Mouse (Mus musculus) common myeloid progenitor, adult 5-6 weeks (primary cell): ENCODE measurements at regions not wholly inside any gene's neighbourhood (a gene's known extent, or its start where the extent isn't known, plus 50 kb on each side); places are given as distances from the start of the nearest gene placed in this dataset.

ENCODE experiments used
- ATAC-seq: replicated peaks from 2 replicates; pipeline ENCODE4 v1.8.0; 2016; ENCODE audit warnings: low read depth, mild to moderate bottlenecking, moderate TSS enrichment, inconsistent platforms; ENCODE audit not compliant: poor library complexity, severe bottlenecking

DNA sequence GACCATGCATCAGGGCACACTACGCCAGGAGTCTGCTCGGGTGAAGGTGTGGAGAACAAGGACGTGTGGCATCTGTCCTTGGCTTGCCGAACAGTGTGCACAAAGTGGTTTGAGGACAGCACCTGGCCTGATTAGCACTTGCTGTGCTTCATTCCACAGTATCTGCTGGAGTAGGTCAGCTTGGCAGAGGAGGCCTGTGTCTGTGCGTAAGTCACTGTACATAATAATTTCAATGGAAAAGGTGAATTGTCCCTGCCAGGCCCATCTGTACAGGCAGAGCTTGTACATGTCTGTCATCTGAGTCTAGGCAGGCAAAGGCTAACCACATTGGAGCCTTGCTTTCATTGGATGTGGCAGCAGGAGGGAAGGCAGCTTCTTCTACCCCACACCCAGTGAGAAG lies 979.5 kb upstream of the Car8 start:
- ATAC-seq = no peak

DNA sequence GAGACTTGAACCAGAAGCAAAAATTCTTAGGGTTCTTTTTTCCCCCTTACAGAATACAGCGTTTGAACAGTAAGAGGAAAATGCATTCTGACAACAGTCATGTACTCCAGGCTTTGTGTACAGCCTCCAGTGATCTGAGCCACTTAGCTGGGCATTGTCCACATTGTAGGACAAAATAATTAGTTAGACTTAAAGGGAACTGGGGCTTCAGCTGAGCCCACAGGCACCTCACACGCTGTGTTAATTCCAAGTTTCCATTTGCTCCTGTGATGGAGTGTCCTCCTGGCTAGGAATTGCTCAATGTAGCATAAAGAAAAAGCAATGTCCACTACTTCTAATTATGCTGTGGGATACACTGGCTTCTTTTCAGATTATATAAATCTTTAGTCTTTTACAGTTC lies 969.8 kb upstream of the Car8 start:
- ATAC-seq = no peak

DNA sequence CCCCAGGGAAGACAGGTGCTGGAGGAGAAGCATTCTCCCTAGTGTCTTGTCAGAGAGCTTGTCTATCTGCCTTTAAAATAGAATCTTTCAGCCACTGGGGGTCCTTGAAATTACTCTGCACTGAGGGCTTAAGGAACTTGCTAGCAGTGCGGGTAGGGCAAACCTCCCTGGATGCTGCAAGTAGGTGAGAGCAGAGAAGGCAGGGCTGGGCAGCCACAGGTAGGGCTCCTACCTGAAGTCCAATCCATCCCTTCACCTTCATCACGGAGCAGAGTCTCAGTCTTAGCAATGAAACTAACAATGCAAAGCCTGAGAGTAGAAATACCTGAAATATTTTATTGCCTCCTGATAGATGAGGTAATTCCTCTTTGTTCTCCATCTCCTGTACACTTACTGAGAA lies 961.2 kb upstream of the Car8 start:
- ATAC-seq = no peak

DNA sequence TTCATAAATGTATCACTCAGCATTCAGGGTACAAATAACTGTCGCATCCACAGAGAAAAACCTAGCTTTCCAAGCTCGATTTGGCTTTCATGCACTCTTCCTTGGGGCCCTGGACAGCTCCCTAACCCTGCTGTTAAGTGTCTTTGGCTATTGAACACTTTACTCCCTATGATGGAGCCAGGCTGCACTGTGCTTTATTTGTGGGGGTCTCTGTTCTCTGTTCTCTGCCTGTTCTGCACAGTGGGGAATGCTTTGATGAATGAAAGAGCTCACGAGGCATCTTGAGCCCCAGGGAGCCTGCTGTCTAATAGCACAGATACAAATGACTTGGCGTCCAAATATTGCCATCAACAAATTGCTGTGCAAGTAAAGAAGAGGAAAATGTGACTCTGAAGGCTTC lies 957.6 kb upstream of the Car8 start:
- ATAC-seq = no peak

DNA sequence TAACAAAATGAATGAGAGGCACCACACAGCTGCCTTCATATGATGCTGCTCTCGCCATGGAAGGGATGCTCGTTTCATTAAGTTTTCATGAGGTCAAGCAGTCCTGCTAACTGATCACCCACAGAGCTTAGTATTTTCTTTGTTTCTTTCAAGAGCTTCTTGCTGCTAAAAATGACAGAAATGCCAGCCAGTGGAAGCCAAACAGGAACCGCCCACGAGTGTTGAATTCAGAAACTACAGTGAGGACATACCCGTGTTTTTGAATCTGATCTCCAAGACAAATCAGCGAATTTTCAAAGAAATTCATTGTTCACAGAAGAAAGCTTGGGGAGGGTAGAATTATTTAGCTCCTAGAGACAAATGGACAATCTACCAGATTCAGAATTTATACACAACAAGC lies 954.3 kb upstream of the Car8 start:
- ATAC-seq = no peak

DNA sequence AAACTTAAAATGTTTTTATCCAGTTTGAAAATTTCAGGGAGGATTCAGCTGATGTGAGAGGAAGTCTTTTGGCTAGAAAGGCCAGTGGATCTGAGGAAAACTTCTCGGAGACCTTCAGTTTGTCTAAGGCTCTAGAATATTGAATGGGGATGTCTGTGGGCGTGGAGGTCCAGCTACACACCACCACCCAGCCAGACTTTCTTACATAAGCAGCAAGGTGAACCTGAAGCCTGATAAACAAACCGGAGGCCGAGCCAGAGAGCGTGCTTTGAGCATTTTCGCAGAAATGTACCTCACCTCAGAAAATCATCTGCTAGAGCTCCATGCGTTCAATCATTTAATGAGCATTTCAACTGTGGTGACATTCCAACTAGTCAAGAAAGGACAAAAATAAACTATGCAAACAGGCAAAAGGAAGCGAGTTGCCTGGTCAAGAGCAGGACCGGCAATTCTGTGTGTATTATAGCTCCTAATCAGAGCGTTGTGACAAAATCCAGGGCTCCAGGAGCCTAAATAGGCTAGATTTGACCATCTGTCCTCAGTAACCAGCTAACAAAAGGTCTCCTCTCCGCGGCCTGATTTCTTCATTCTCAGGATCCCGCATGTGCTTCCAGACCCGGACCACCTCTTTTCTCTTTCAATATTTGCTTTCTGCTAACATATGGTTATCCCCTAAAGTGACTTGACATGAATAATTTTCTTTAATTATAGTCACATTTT lies 946.5 kb upstream of the Car8 start:
- no peak for ATAC-seq

DNA sequence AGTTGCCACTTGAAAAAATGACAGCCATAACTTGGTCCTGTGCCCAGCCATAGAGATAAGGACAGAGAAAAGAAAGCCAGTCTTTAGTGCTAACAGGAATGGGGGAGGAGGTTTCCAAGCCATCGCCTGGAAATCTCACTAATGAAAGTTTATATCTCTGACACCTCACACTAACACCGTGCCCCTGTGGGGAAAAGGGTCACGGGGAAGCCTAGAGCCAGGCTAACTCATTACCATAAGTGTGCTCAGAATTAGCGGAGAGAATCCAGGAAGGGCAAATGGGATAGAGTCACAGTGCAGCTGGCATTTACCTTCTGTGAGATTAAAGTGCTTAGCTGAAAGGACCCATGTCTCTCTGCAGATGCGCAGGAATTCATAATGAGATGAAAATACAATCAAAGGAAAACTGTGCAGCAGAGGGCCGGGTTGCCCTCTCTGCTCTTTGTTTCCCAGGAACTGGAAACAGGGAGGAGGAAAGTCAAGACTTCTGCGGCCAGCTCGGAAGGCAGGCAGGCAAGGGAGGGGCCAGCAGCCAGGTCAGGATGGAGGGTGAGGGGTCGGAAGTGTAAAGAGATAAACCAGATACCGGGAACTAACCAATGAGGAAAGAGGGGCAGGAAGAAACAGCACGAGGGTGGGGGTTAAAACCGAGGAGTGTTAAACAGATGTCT lies 945.7 kb upstream of the Car8 start:
- ATAC-seq = peak; percentile 83

DNA sequence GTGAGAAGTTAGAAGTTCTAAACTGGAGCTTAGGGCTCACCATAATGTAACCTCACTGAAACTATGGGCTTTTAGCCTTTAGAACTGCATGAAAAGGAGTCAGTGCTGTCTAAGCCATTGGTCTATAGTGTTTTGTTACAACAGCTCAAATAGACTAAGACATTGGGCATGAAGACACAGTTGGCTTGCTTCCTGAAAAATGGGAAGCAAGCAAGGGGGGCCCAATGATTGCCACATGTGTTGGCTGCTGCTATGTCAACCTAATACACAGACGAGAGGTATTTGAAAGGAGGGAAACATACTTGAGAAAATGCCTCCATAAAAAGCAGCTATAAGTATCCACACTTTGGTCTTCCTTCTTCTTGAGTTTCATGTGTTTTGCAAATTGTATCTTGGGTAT lies 935.5 kb upstream of the Car8 start:
- no peak for ATAC-seq

DNA sequence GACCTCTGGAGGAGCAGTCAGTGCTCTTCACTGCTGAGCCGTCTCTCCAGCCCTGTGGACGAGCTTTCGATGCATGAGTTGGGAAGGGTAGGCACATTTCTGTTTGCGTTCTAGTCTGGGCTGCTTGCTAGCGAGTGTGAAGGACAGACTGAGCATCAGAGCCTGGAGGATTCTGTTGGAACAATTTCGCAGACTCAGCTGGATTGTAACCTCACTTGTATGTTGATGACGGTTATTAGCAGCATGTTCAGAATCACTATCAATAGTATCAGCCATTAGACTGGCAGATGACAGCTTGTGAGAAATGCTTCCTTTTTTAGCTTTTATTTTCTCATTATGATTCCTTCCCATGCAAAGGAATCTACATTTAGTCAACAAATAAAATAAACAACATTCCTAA lies 923.5 kb upstream of the Car8 start:
- ATAC-seq = no peak

DNA sequence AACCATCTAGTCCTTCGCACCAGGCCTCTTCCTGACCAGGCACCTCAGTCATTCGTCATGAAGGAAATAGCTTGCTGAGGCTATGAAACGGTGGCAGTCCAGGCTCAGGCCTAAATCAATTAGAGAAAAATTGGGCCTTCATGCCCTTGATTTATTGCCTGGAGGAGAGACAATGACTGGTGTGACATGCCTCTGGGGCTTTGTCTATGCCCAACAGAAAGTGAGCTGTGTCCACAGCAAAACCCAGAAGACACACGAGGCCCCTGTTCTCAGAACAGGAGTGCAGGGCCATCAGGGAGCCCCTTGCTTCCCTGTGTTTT lies 922.9 kb upstream of the Car8 start:
- ATAC-seq = no peak

DNA sequence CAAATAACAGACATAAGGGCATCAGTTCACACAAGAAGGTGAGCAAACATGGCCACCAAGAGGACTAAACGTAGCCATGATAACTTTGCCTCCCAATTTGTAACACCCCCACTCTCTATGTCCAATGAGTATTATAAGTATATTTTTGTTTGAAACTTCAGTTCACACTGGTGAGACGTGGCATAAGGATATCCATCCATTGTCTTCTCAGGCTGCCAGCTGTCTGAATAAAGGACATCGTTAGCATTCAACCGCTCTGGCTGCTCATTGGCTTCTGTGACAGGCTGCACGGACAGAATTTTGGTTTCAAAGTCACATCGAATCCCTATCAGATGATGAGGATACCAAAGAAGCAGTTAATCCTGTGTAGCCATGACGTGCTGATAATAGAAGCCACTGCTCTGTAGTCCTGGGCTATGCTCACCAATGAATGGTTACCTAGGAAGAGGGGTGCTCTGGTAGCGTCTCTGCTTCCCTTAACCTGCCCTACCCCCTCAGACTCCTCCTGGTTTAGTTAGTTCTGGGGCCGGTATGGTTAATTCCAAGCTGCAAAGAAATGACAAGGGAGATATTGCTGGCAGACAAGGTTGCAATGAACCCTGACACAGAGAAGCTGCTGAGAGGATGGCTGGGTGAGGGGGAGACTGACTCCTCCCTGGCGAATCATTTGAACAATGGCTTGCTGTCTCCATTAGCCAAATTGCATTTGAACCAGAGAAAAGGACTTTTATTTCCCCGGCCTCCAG lies 922.4 kb upstream of the Car8 start:
- no peak for ATAC-seq

DNA sequence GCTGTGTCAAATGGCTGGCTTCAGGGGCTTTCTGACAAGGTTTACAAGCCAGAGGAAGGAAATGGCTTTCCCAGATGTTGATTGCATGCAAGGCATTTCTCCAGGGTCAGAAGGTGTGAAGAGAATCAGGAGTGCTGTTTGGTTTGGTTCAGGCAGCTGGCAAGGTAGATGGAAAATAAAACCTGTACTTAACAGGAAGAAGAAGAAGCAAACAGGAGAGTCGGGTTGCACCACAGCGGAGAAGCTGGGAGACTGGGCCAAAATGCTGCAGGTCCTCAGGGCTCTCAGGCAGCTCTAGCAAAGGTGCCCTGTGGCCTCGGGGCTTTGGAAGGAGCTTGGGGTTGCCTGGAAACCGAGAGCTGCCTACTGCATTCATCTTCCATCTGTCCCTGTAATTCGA lies 908.9 kb upstream of the Car8 start:
- no peak for ATAC-seq

DNA sequence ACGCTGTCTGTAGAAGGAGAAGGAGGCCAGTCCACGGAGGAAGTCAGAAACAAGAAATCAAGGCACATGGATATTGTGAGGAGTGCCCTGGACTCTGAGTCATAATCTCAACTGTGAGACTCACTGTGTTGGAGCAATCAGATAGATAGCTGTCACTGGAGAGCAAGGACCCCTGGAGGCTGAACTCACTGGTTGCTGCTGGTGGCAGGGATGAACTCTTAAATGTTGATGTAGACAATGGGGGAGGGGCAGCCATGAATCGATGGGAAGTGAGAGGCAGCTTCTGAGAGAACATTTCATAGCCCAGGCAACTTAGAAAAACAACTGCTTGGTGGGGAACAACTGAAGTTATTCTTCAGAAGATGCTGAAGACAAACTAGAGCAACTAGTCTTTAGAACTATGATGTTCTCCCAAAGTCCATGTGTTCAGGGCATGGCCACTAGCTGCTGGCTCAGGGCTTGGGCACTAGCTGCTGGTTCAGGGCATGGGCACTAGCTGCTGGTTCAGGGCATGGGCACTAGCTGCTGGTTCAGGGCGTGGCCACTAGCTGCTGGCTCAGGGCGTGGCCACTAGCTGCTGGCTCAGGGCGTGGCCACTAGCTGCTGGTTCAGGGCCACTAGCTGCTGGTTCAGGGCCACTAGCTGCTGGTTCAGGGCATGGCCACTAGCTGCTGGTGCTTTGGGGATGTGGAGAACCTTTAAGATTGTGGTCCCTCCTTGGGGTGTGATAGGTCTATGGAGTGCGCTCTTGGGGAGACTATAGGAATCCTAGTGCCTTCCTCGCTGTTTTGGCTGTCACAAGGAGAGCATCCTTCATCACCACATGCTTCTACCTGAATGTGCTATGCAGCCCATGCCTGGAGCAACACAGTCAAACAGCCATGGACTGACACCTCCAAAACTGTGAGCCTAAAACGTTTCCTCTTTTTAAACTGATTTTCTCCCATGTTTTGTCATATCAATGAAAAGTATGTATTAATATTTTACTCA lies 905.7 kb upstream of the Car8 start:
- peak; percentile 18; the same call in 1 of the 2 replicates for ATAC-seq

DNA sequence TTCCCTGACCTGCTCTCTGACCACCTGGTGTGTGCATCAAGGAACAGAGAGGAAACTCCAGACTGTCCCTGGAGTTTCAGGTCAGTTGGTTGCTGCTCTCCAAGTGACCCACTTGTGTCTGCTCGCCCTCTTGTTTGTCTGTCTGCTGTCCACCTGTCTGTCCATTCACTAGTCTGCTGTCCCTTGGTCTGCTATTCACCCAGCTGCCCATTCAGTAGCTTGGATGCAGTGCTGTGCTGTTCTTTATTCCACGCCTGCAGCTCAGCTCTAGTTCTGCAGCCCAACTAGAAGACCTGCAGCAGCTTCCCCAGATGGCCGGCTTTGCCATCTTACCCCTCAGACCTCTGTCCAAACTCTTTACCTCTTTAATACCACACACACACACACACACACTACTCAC lies 904.2 kb upstream of the Car8 start:
- no peak for ATAC-seq

DNA sequence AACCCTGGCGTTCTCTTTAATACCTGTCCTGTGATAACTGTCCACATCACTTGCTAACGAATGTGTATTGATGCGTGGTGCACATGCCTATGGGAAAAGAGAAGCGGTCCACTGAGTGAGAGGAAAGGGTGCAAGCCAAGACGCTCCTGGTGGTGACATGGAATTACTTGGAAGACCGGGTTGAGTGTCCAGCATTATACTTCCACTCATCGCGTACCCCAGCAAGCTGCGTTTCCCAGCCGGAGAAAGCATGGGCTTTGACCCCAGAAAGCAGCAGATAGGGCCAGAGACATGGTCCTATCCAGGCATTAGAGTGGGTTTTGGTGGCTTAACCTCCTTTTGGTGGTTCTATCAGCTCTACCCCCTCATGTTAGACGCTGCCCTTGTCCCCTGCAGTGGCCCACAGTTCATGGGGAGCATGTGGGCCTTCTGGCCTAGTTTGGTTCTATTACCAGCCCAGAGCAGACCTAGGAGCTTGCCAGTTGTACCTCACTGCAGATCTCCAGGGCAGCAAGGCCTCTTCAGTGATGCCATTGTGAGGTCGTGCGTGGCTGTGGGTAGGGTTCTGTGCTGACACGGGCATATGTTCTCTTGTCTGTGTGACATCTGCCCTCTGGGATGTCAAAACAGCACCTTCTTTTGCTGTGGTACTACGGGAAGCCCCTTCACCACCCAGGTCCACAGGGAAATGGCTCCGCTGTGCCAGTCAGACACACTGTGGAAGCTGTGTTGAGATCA lies 903.3 kb upstream of the Car8 start:
- no peak for ATAC-seq

DNA sequence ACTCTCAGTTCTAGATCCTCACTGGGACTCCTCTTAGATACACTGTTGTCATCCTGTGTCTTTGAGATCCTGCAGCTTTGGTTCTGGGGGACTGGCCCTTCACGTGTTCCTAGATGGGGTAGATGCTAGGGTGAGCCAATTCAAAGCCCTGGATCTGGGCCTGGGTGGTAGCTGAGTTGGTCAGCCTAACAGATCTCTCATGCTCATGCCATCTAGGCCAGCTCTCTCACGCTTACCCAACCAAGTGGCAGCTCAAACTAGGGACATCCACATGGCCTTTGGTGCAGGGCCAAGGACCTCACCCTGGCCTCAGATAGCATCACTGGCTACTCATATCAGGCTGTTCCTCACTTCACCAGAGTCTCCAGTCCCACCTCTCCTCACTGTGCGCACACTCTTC lies 901.9 kb upstream of the Car8 start:
- ATAC-seq = no peak

DNA sequence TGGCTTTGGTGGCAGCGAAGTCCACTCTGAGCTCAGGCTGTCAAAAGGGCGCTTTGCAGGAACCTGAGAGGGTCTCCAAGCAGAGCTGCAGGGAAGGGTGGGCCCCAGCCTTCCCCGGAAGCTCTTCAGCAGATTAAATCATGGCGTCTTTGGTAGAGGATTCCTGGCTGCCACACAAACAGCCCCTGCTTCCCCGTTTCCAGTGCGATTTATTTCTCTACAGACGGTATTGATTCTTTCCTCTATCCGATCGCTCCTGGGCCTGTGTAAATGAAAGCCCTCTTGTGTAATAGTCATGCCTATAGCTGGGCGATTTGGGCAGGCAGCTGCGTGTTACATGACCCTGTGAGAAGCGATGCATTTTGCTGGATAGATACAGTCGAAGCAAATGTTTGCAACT lies 897.8 kb upstream of the Car8 start:
- no peak for ATAC-seq

DNA sequence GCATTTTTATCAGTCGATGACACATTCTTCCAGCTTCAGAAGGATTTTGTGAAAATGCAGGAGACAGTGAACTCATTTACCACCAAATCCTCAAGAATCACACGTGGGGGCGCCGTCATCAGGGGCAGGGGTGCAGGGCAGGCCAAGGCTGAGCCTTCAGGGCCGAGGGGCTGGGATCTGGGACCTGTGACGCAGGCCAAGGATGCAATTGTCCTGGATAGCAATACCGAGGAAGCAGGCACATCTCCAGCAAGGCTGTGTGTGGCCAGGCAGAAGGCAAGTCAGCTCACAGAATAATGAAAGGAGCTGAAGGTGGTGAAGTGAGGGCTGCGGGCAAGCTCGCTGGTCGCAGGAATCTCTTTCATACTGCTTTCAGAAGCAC lies 897.3 kb upstream of the Car8 start:
- 0 out of 2 replicates have a peak, but pooled peaks have one; percentile 10 for ATAC-seq

DNA sequence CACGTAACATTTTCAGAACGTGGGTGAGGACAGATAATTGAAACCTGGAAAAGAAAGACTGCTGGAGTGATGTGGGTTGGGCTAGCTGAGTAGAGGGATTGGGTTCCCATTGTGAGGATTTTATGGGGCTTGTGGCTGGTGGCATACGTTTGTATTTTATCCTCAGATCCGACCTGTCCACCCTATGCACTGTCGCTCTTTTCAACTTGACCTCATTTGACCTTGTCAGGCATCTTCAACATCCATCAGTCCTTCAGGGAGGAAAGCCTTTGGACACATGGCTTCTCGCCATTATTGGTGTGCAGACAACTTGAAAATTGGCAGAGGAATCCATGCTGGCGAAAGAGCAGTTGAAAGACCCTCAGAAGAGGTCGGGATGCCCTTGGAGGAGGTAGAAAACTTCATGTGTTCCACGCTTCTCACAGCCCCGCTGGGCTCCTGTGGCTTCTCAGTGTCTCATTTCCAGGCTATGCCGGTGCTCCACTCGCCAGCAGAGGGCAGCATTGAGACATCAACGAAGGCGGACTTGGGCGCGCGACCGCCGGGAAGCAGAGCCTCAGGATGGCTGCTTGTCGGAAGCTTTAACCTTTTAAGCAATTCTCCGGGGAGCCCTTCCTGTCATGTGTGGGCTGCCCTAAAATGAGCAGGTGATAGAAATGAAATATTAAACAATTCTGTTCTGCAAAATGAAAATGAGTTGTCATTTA lies 896.8 kb upstream of the Car8 start:
- peak; percentile 89 for ATAC-seq
